Mouse (Mus musculus) neural tube, embryonic 14.5 days (tissue): ENCODE measurements around the gene Nelfcd. TPM values are rescaled to one million over a fixed set of nuclear protein-coding genes. Genes with fewer than 3 reads are reported as not detected.

Experiments used
- ATAC-seq: fragments of 200-750 bp; cut with Nextera tagmentation; 2 replicates; pipeline ENCODE4 v1.8.0; 2017; ENCODE audit warnings: low read depth, mild to moderate bottlenecking, moderate TSS enrichment, moderate library complexity
- H3K27ac ChIP-seq: fragments of 300-500 bp; sonication (generic); 2 replicates; pipeline ENCODE4 v1.5.1; 2014; ENCODE audit warnings: low read depth, mild to moderate bottlenecking, control low read depth, low read length, moderate library complexity, mixed read lengths
- H3K27me3 ChIP-seq: fragments of 300-500 bp; sonication (generic); 2 replicates; pipeline ENCODE4 v1.6.1; 2014; ENCODE audit warnings: low read length; ENCODE audit not compliant: control insufficient read depth, insufficient read depth
- H3K36me3 ChIP-seq: fragments of 300-500 bp; sonication (generic); 2 replicates; pipeline ENCODE4 v1.6.1; 2014; ENCODE audit warnings: low read length, mixed read lengths; ENCODE audit not compliant: control insufficient read depth, insufficient read depth
- H3K4me1 ChIP-seq: fragments of 300-500 bp; sonication (generic); 2 replicates; pipeline ENCODE4 v1.6.1; 2014; ENCODE audit warnings: low read length; ENCODE audit not compliant: control insufficient read depth, insufficient read depth
- H3K4me2 ChIP-seq: fragments of 300-500 bp; sonication (generic); 2 replicates; pipeline ENCODE4 v1.6.1; 2014; ENCODE audit warnings: mild to moderate bottlenecking, low read depth, low read length, control low read depth
- H3K4me3 ChIP-seq: fragments of 300-500 bp; sonication (generic); 2 replicates; pipeline ENCODE4 v1.5.1; 2014; ENCODE audit warnings: low read depth, low read length, control low read depth, mixed read lengths
- H3K9ac ChIP-seq: fragments of 300-500 bp; sonication (generic); replicated peaks from 2 replicates; pipeline ENCODE4 v1.6.1; 2014; ENCODE audit warnings: low read depth, mild to moderate bottlenecking, control low read depth, low read length, mixed read lengths
- H3K9me3 ChIP-seq: fragments of 300-500 bp; sonication (generic); 2 replicates; pipeline ENCODE4 v1.6.1; 2016; ENCODE audit warnings: low read length; ENCODE audit not compliant: control insufficient read depth
- WGBS: fragments of 180-500 bp; shearing (Covaris S2); extraction: QIAGEN DNeasy Blood & Tissue Kit; methylation state at CpG from one replicate; pipeline ENCODE4 v1.1.7; 2014; 5-methylcytosine and 5-hydroxymethylcytosine counted together
- polyA plus RNA-seq: library from polyadenylated mRNA; unstranded; fragments of >200 nt; fragmentation: Nextera tagmentation; extraction: Ambion mirVana; gene quantifications from 2 replicates; pipeline ENCODE4 v1.2.1, GENCODE M21; 2014

The Nelfcd gene
- polyA plus RNA-seq, 1 experiment from 2014 or later: 105 TPM

DNA sequence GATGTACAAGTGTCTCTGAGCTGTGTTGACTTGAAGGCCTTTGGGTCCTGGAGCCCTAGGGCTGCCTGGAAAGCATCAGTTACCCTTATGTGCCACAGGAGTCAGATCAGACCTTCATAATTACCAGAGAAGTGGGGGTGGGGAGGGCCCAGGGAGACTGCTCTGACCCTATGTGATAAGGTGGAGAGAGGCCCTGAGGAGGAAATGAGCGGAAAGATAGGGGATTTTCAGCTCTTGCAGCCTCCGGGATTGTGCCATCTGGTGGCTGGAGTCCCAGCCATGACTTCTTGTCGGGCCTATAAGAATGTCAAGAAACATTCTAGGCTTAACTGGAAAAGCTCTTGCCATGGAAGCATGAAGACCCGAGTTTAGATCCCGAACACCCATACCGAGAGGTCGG, 38.1 kb downstream of the Nelfcd start:
- H3K4me2 ChIP-seq: no peak overlapping the region
- H3K4me3 ChIP-seq: no peak overlapping the region
- H3K9ac ChIP-seq: no peak overlapping the region
- H3K27ac ChIP-seq: no peak overlapping the region
- no peaks in the 10 kb centered on the region for H3K4me1 ChIP-seq
- no peaks in the 10 kb centered on the region for H3K36me3 ChIP-seq
- H3K9me3 ChIP-seq: no peaks in the 10 kb centered on the region
- no peak for ATAC-seq
- H3K27me3 ChIP-seq: no peaks in the 10 kb centered on the region
- 81% methylated on average over 7 of the region's 7 CpGs for WGBS

GRCm38 (mm10) chr2:174459365-174459764, 43.8 kb downstream of the Nelfcd start:
- H3K4me1 ChIP-seq: peaks cover 7% of the 10 kb centered on the region
- H3K4me2 ChIP-seq: no peak overlapping the region
- WGBS: 65% methylated on average over 2 of the region's 2 CpGs
- peaks cover 14% of the 10 kb centered on the region for H3K36me3 ChIP-seq
- H3K9ac ChIP-seq: no peak overlapping the region
- no peak for ATAC-seq
- H3K27me3 ChIP-seq: no peaks in the 10 kb centered on the region
- H3K4me3 ChIP-seq: no peak overlapping the region
- no peak overlapping the region for H3K27ac ChIP-seq
- no peaks in the 10 kb centered on the region for H3K9me3 ChIP-seq

DNA sequence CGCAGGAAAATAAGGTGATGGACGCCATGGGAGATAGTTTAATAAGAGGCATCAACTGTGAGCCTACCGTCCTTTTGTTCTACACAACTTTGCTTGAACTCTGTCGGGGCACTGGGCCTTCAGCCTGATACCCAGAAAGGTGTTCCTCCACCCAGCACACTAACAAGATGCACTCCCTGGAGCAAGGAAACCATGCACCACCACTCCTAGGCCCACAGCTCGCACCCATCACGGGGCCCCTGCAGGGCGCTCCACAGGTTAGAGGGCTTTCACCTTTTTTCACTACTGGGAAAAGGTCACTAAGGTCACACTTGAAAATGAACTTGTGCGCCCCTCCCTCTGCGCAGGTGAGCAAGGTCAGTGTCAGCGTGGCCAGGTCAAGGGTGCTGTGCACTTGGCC, 47.8 kb downstream of the Nelfcd start:
- H3K36me3 ChIP-seq: peaks cover 22% of the 10 kb centered on the region
- peaks cover 7% of the 10 kb centered on the region for H3K4me1 ChIP-seq
- ATAC-seq: peak; percentile 39; the same call in 1 of the 2 replicates
- H3K4me3 ChIP-seq: peak overlapping the region; percentile 92
- peak overlapping the region; percentile 89 for H3K9ac ChIP-seq
- WGBS: 38% methylated on average over 10 of the region's 10 CpGs
- H3K27ac ChIP-seq: peak overlapping the region; percentile 69; the same call in 1 of the 2 replicates
- no peaks in the 10 kb centered on the region for H3K27me3 ChIP-seq
- no peaks in the 10 kb centered on the region for H3K9me3 ChIP-seq
- peak overlapping the region; percentile 97 for H3K4me2 ChIP-seq

- H3K27me3 ChIP-seq: no peaks in the 10 kb centered on the region
- peaks cover 25% of the 10 kb centered on the region for H3K36me3 ChIP-seq
- 2% methylated on average over 47 of the region's 48 CpGs for WGBS
- H3K4me2 ChIP-seq: peak within 1 kb of the TSS; percentile 97
- H3K9me3 ChIP-seq: no peaks in the 10 kb centered on the region
- peaks cover 7% of the 10 kb centered on the region for H3K4me1 ChIP-seq
- peak within 1 kb of the TSS; percentile 92 for H3K4me3 ChIP-seq
- peak; percentile 100 for ATAC-seq
- H3K9ac ChIP-seq: peak within 1 kb of the TSS; percentile 89
- peak within 1 kb of the TSS; percentile 69; the same call in 1 of the 2 replicates for H3K27ac ChIP-seq
Measured at GRCm38 (mm10) chr2:174463789-174464523, 48.4 kb downstream of the Nelfcd start, which contains the start of gene Atp5e. TSS of gene Atp5e (minus strand) at chr2:174464105.

DNA sequence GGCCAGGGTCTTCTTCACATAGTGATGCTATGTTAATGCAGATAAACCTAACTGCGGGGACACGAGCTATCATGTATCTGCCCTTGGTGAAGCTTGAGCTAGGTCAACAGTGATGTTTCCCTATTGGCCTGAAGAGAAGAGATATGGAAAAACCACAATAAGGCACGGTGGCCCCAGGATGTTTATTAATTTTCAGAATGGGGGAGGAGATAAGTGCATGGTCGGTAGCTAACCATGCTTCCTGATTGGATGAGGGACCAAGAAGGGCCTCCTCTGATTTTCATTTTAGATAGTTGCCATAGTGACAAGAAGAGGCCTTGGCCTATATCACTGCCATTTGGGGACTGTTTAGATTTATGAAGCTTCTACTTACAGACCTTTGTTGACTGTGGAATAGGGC, 54.7 kb downstream of the Nelfcd start:
- Histone ChIP-seq H3K36me3 (peaks cover 7% of the 10 kb centered on the region; the same call in 1 of the 2 replicates), H3K27me3 (no peaks in the 10 kb centered on the region), H3K4me2 (no peak overlapping the region), H3K27ac (no peak overlapping the region), H3K9ac (no peak overlapping the region), H3K4me3 (no peak overlapping the region), H3K4me1 (no peaks in the 10 kb centered on the region), H3K9me3 (no peaks in the 10 kb centered on the region)
- ATAC-seq: no peak
- WGBS: 89% methylated on average over 4 of the region's 4 CpGs

- no peaks in the 10 kb centered on the region for H3K27me3 ChIP-seq
- H3K9ac ChIP-seq: no peak overlapping the region
- H3K4me3 ChIP-seq: no peak overlapping the region
- H3K9me3 ChIP-seq: no peaks in the 10 kb centered on the region
- no peak for ATAC-seq
- peaks cover 7% of the 10 kb centered on the region; the same call in 1 of the 2 replicates for H3K36me3 ChIP-seq
- H3K4me2 ChIP-seq: no peak overlapping the region
- no peaks in the 10 kb centered on the region for H3K4me1 ChIP-seq
- no peak overlapping the region for H3K27ac ChIP-seq
- 93% methylated on average over 7 of the region's 7 CpGs for WGBS
Measured at GRCm38 (mm10) chr2:174470786-174471405, 55.3 kb downstream of the Nelfcd start.

GRCm38 (mm10) chr2:174472407-174472806, 56.8 kb downstream of the Nelfcd start:
- Histone ChIP-seq H3K36me3 (peaks cover 4% of the 10 kb centered on the region; the same call in 1 of the 2 replicates), H3K4me1 (no peaks in the 10 kb centered on the region), H3K27me3 (no peaks in the 10 kb centered on the region), H3K4me3 (peak overlapping the region; percentile 66), H3K9me3 (no peaks in the 10 kb centered on the region), H3K9ac (peak overlapping the region; percentile 62), H3K27ac (no peak overlapping the region), H3K4me2 (peak overlapping the region; percentile 68)
- ATAC-seq: peak; percentile 62; the same call in 1 of the 2 replicates
- 8% methylated on average over 30 of the region's 30 CpGs for WGBS

DNA sequence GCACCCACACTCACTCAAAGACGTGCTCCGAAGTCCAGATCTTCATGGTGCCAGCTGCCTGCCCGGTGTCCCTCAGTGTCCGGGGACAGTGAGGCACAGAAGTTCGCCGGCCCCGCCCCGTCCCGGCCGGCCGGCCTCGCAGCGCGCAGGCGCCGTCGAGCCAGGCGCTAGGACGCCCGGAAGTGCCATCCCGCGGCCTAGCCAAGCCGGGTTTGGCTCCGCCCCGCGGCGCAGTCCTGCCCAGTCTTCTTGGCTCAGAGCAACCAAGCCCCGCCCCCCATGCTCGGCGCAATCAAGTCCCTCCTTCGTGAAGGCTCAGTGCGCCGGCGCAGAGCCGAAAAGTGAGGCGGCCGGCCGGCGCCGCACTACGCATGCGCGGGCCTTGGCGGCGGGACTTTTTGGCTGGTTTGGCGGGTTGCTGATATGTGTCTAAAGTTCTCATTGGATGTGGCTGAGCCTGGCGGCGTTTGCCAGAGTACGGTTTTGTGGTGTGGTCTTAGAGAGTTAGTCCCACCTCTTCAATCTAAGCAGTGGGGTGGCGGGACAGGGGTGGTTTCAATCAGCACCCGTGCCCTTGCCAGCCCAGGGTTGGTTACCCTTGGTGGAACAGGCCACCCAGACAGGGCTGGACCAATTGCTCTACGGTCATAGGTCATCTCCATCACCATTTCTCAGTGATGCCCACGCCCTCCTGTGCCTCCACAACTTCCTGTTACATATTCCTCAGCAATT, 57.4 kb downstream of the Nelfcd start, which contains the start of gene Prelid3b:
Gene Prelid3b (minus strand): TSS at position 264 of the 732 bp plus-strand sequence.
- peak within 1 kb of the TSS; percentile 62 for H3K9ac ChIP-seq
- WGBS: under 1% methylated on average over 53 of the region's 53 CpGs
- H3K4me2 ChIP-seq: peak within 1 kb of the TSS; percentile 68
- no peaks in the 10 kb centered on the region for H3K9me3 ChIP-seq
- peak; percentile 98 for ATAC-seq
- no peak within 1 kb of the TSS for H3K27ac ChIP-seq
- H3K27me3 ChIP-seq: no peaks in the 10 kb centered on the region
- peak within 1 kb of the TSS; percentile 66 for H3K4me3 ChIP-seq
- 0 out of 2 replicates have a peak, but pooled peaks cover 3% of the 10 kb centered on the region for H3K36me3 ChIP-seq
- no peaks in the 10 kb centered on the region for H3K4me1 ChIP-seq
